Comparison of ENCODE assay signal across 8 mouse cellular contexts in genomic region chr9:65677119-65677462, GRCm38 (mm10). TPM values are rescaled to one million over a fixed set of nuclear protein-coding genes. Genes with fewer than 3 reads are reported as not detected.
DNase-seq lines count a peak whose midpoint lies in the region; ATAC-seq and TF ChIP-seq lines count a peak whose summit lies in the region.

No protein-coding gene starts in this region.

- H3K27ac ChIP-seq in kidney, adult 2 months (ENCODE audit: insufficient read depth, low read depth, low read length) = peak overlapping the region; percentile 77
- H3K27ac ChIP-seq in bone marrow, adult 2 months (ENCODE audit: control insufficient read depth, insufficient read depth, low read depth, low read length, poor library complexity) = no peak overlapping the region
- H3K27ac ChIP-seq in hindbrain, embryonic 14.5 days = peak overlapping the region; percentile 78
- H3K27ac ChIP-seq in midbrain, embryonic 15.5 days = peak overlapping the region; percentile 82

- H3K9ac ChIP-seq in hindbrain, embryonic 14.5 days = peak overlapping the region; percentile 85
- peak overlapping the region; percentile 81 for H3K9ac ChIP-seq in midbrain, embryonic 15.5 days

- H3K27me3 ChIP-seq in kidney, adult 2 months (replicated peaks; ENCODE audit: control insufficient read depth, insufficient read depth, low read length) = no peaks in the 10 kb centered on the region
- H3K27me3 ChIP-seq in hindbrain, embryonic 14.5 days (ENCODE audit: control insufficient read depth, insufficient read depth, low read length) = no peaks in the 10 kb centered on the region
- no peaks in the 10 kb centered on the region for H3K27me3 ChIP-seq in midbrain, embryonic 15.5 days (replicated peaks)

- no peak for DNase-seq in kidney, adult 2 months
- no peak for DNase-seq in kidney, adult 8-10 months
- DNase-seq in hindbrain, embryonic 14.5 days (ENCODE audit: low spot score) = no peak
- DNase-seq in thymus, postnatal 4 days = no peak
- no peak for DNase-seq in kidney, adult 11 months
- no peak for DNase-seq in kidney, adult 18-20 months

- TF ChIP-seq POLR2A in kidney, adult 2 months (IDR thresholded peaks at IDR 0.05; ENCODE audit: low read depth, low read length) = no peak
- no peak for TF ChIP-seq POLR2A in bone marrow, adult 2 months (IDR thresholded peaks at IDR 0.05; ENCODE audit: borderline replicate concordance, control insufficient read depth, low read depth, low read length)

- no peak for TF ChIP-seq CTCF in kidney, adult 2 months (conservative IDR thresholded peaks at IDR 0.05; ENCODE audit: insufficient read depth, insufficient read length, low read depth, low read length)
- no peak for TF ChIP-seq CTCF in bone marrow, adult 2 months (IDR thresholded peaks at IDR 0.05; ENCODE audit: control insufficient read depth, insufficient read depth, low read length)

- no peaks in the 10 kb centered on the region for H3K9me3 ChIP-seq in hindbrain, embryonic 14.5 days (ENCODE audit: control insufficient read depth, low read length)
- H3K9me3 ChIP-seq in midbrain, embryonic 15.5 days = no peaks in the 10 kb centered on the region

- H3K4me2 ChIP-seq in hindbrain, embryonic 14.5 days (replicated peaks) = peak overlapping the region; percentile 66
- peak overlapping the region; percentile 84 for H3K4me2 ChIP-seq in midbrain, embryonic 15.5 days

- ATAC-seq in hindbrain, embryonic 14.5 days (ENCODE audit: low FRiP score) = no peak
- ATAC-seq in midbrain, embryonic 15.5 days (replicated peaks) = no peak

- peaks cover 33% of the 10 kb centered on the region for H3K4me1 ChIP-seq in kidney, adult 2 months (ENCODE audit: control insufficient read depth, insufficient read depth, low read length)
- no peaks in the 10 kb centered on the region; the same call in 1 of the 2 replicates for H3K4me1 ChIP-seq in bone marrow, adult 2 months (ENCODE audit: control insufficient read depth, insufficient read depth, low read length)
- H3K4me1 ChIP-seq in hindbrain, embryonic 14.5 days (replicated peaks; ENCODE audit: control insufficient read depth, insufficient read depth, low read length) = peaks cover 55% of the 10 kb centered on the region
- H3K4me1 ChIP-seq in midbrain, embryonic 15.5 days = peaks cover 55% of the 10 kb centered on the region

- WGBS in kidney, adult 2 months = 2% methylated on average over 3 of the region's 3 CpGs
- WGBS in bone marrow, adult 2 months = 23% methylated on average over 3 of the region's 3 CpGs
- WGBS in hindbrain, embryonic 14.5 days = 0% methylated on average over 3 of the region's 3 CpGs
- WGBS in midbrain, embryonic 15.5 days = 0% methylated on average over 3 of the region's 3 CpGs

- H3K4me3 ChIP-seq in kidney, adult 2 months (ENCODE audit: insufficient read depth, low read depth, low read length) = peak overlapping the region; percentile 88
- H3K4me3 ChIP-seq in bone marrow, adult 2 months (replicated peaks; ENCODE audit: control insufficient read depth, low read depth, low read length) = peak overlapping the region; percentile 71
- H3K4me3 ChIP-seq in hindbrain, embryonic 14.5 days (replicated peaks; ENCODE audit: low read length) = peak overlapping the region; percentile 71
- H3K4me3 ChIP-seq in midbrain, embryonic 15.5 days = peak overlapping the region; percentile 71

- H3K36me3 ChIP-seq in kidney, adult 2 months (ENCODE audit: control insufficient read depth, insufficient read depth, low read length) = no peaks in the 10 kb centered on the region
- no peaks in the 10 kb centered on the region for H3K36me3 ChIP-seq in hindbrain, embryonic 14.5 days (replicated peaks; ENCODE audit: control insufficient read depth, insufficient read depth)
- no peaks in the 10 kb centered on the region for H3K36me3 ChIP-seq in midbrain, embryonic 15.5 days (replicated peaks)

RNA-seq across cellular contexts. Expression of gene Oaz2, which starts 9.3 kb away (rescaled TPM):
- polyA plus RNA-seq in kidney, adult 2 months (2012; rRNA removed) = 139 and 147 TPM in 2 replicates
- 22.1 and 34.0 TPM in 2 replicates for polyA plus RNA-seq in bone marrow, adult 2 months (2011; ENCODE audit: insufficient read depth, insufficient read length, low replicate concordance, missing spikeins)
- 280 and 287 TPM in 2 replicates for polyA plus RNA-seq in hindbrain, embryonic 14.5 days (2014; fragmentation: Nextera tagmentation; extraction: Ambion mirVana)
- 401 and 421 TPM in 2 replicates for polyA plus RNA-seq in midbrain, embryonic 15.5 days (2015; fragmentation: Nextera tagmentation; extraction: Ambion mirVana)

RNA-seq across cellular contexts. Expression of gene Rbpms2, which starts 47.6 kb away (rescaled TPM):
- polyA plus RNA-seq in kidney, adult 2 months (2012; rRNA removed) = 257 and 303 TPM in 2 replicates
- polyA plus RNA-seq in bone marrow, adult 2 months (2011; ENCODE audit: insufficient read depth, insufficient read length, low replicate concordance, missing spikeins) = 32.3 and 68.4 TPM in 2 replicates
- 4.0 and 4.7 TPM in 2 replicates for polyA plus RNA-seq in hindbrain, embryonic 14.5 days (2014; fragmentation: Nextera tagmentation; extraction: Ambion mirVana)
- polyA plus RNA-seq in midbrain, embryonic 15.5 days (2015; fragmentation: Nextera tagmentation; extraction: Ambion mirVana) = 3.6 and 3.8 TPM in 2 replicates
